Mouse (Mus musculus) testis, adult 10 weeks (tissue): ENCODE results near the gene Fam122a. TPM values are rescaled to one million over a fixed set of nuclear protein-coding genes. Genes with fewer than 3 reads are reported as not detected.

ENCODE experiments used
- polyA plus RNA-seq: library from polyadenylated mRNA; stranded (reverse); fragments of 350-450 nt; fragmentation: Illumina TruSeq; extraction: RNeasy Lipid Tissue Mini Kit (QIAGEN cat#74804); gene quantifications from one replicate; pipeline ENCODE4 v1.2.3, GENCODE M21; 2014; ENCODE audit warnings: low read depth, low replicate concordance

Fam122a gene
- 3.8 TPM for polyA plus RNA-seq

DNA sequence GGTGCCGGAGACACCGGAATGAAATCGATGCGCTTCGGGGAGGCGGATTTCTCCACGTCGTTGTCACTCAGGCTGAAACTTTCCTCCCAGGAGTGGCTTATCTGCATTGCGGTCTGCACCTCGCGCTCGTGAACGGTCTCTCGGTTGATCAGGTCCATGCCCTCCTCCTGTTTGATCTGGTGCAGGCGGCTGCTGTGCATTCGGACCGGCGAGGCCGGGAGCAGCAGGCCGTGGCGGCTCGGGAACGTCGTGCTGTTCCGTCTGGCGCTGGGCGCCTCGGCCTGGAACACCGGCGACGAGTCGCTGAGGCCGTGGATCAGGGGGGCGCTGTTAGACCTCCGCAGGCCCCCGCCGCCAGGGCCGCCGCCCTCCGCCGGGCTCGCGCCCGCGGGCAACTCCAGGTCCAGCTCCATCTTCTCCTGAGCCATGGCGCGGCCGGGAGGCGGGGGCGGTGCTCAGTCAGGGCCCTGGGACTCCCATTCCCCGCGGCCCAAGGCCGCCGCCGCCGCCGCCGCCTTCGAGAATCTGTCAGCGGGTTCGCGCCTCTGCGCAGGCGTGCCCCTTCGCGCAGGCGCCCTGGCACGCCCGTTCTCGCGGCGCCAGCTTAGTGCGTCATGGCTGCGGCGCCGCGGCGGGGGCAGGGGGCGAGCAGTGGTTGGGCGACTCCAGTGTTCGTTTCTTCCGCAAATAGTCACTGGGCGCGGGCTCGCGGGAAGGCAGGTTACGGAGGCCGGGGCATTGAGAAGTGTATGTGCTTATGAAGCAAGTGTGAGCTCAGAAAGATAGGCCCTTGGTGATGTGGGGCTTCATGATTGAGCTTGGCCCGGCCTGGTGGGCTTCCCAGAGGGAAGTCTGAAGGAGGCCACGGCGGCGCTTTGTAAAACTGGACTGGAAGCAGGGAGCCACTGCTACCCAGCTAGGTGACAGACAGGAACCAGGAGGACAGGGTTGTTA is at the start of gene Fam122a:
TSS of gene Fam122a (minus strand) at position 428 of the 954 bp plus-strand sequence.

Other genes with a start within 250 kb of the Fam122a start
- 0.48 TPM for gene Fxn, start 196.8 kb downstream of the Fam122a start, polyA plus RNA-seq
- 7.7 TPM for gene Pip5k1b, start 78.5 kb upstream of the Fam122a start, polyA plus RNA-seq
- not detected for gene Tmem252, start 196.7 kb upstream of the Fam122a start, polyA plus RNA-seq